Mouse (Mus musculus): ENCODE data around the gene Cc2d2b. TPM values are rescaled to one million over a fixed set of nuclear protein-coding genes. Genes with fewer than 3 reads are reported as not detected.
A peak's percentile ranks its signal among the peaks of the same experiment; 100 is the strongest.

Gene Cc2d2b
- polyA plus RNA-seq, 1 experiment = not detected

GRCm38 (mm10) chr19:40722137-40723038, 26.2 kb upstream of the Cc2d2b start:
- no peak overlapping the region for H3ac ChIP-seq (ENCODE audit: control insufficient read depth, insufficient read length)
- no peak for TF ChIP-seq TCF3 (IDR thresholded peaks at IDR 0.05; ENCODE audit: insufficient read length, low read depth)
- no peak for TF ChIP-seq REST (IDR thresholded peaks at IDR 0.05; ENCODE audit: insufficient read depth, insufficient read length)
- TF ChIP-seq POLR2AphosphoS2 (IDR thresholded peaks at IDR 0.05; ENCODE audit: insufficient read length, low read depth) = no peak
- no peak for TF ChIP-seq SRF (IDR thresholded peaks at IDR 0.05; ENCODE audit: control insufficient read depth, insufficient read length, low read depth)
- no peak for TF ChIP-seq USF1 (IDR thresholded peaks at IDR 0.05; ENCODE audit: low read depth)
- TF ChIP-seq POLR2A (IDR thresholded peaks at IDR 0.05; ENCODE audit: insufficient read length, low read depth) = no peak
- TF ChIP-seq CEBPB (IDR thresholded peaks at IDR 0.05; ENCODE audit: insufficient read depth, poor library complexity, severe bottlenecking) = no peak
- no peak for TF ChIP-seq E2F4 (IDR thresholded peaks at IDR 0.05; ENCODE audit: insufficient read depth)
- no peak overlapping the region for H3K4me2 ChIP-seq (ENCODE audit: low read depth)
- no peaks in the 10 kb centered on the region for H3K79me2 ChIP-seq (ENCODE audit: control insufficient read depth, insufficient read depth)
- H3K36me3 ChIP-seq (ENCODE audit: control insufficient read depth, insufficient read depth) = no peaks in the 10 kb centered on the region
- H3K4me3 ChIP-seq = no peak overlapping the region
- H3K27me3 ChIP-seq (ENCODE audit: control insufficient read depth, insufficient read depth, insufficient read length) = peaks cover 30% of the 10 kb centered on the region

- H3K4me3 ChIP-seq = no peak overlapping the region
- H3K36me3 ChIP-seq (ENCODE audit: control insufficient read depth, insufficient read depth) = no peaks in the 10 kb centered on the region
- H3K79me2 ChIP-seq (ENCODE audit: control insufficient read depth, insufficient read depth) = no peaks in the 10 kb centered on the region
- H3K4me2 ChIP-seq (ENCODE audit: low read depth) = no peak overlapping the region
- TF ChIP-seq USF1 (IDR thresholded peaks at IDR 0.05; ENCODE audit: low read depth) (no peak), MYOD1 (IDR thresholded peaks at IDR 0.05; ENCODE audit: control insufficient read depth in 1 of 3, insufficient read length in 2 of 3, low read depth in 2 of 3) (peak in 1 of 3 experiments; percentile 10)
- H3K27me3 ChIP-seq (ENCODE audit: control insufficient read depth, insufficient read depth, insufficient read length) = peaks cover 35% of the 10 kb centered on the region
- no peak overlapping the region for H3ac ChIP-seq (ENCODE audit: control insufficient read depth, insufficient read length)
These were observed 25.0 kb upstream of the Cc2d2b start for GRCm38 (mm10) chr19:40723516-40723915.

- Histone ChIP-seq H3K4me3 (no peak overlapping the region), H3K27me3 (ENCODE audit: control insufficient read depth, insufficient read depth, insufficient read length) (peaks cover 48% of the 10 kb centered on the region), H3K79me2 (ENCODE audit: control insufficient read depth, insufficient read depth) (no peaks in the 10 kb centered on the region), H3K4me2 (ENCODE audit: low read depth) (no peak overlapping the region), H3K36me3 (ENCODE audit: control insufficient read depth, insufficient read depth) (no peaks in the 10 kb centered on the region), H3ac (ENCODE audit: control insufficient read depth, insufficient read length) (no peak overlapping the region)
- TF ChIP-seq CEBPB (IDR thresholded peaks at IDR 0.05; ENCODE audit: insufficient read depth, poor library complexity, severe bottlenecking) (no peak), USF1 (IDR thresholded peaks at IDR 0.05; ENCODE audit: low read depth) (no peak), POLR2AphosphoS2 (IDR thresholded peaks at IDR 0.05; ENCODE audit: insufficient read length, low read depth) (no peak), TCF3 (IDR thresholded peaks at IDR 0.05; ENCODE audit: insufficient read length, low read depth) (no peak), MAX (IDR thresholded peaks at IDR 0.05; ENCODE audit: low read depth) (no peak), E2F4 (IDR thresholded peaks at IDR 0.05; ENCODE audit: insufficient read depth) (no peak)
These were observed 22.4 kb upstream of the Cc2d2b start for GRCm38 (mm10) chr19:40726148-40726547.

GRCm38 (mm10) chr19:40726614-40727013, 21.9 kb upstream of the Cc2d2b start:
- no peaks in the 10 kb centered on the region for H3K36me3 ChIP-seq (ENCODE audit: control insufficient read depth, insufficient read depth)
- no peak overlapping the region for H3K4me3 ChIP-seq
- TF ChIP-seq MYOD1 (IDR thresholded peaks at IDR 0.05; ENCODE audit: control insufficient read depth in 1 of 3, insufficient read length in 2 of 3, low read depth in 2 of 3) (no peak), CEBPB (IDR thresholded peaks at IDR 0.05; ENCODE audit: insufficient read depth, poor library complexity, severe bottlenecking) (no peak), TCF12 (IDR thresholded peaks at IDR 0.05; ENCODE audit: insufficient read depth, poor library complexity, severe bottlenecking) (no peak), E2F4 (IDR thresholded peaks at IDR 0.05; ENCODE audit: insufficient read depth) (no peak), SRF (IDR thresholded peaks at IDR 0.05; ENCODE audit: control insufficient read depth, insufficient read length, low read depth) (no peak), USF1 (IDR thresholded peaks at IDR 0.05; ENCODE audit: low read depth) (no peak), MAX (IDR thresholded peaks at IDR 0.05; ENCODE audit: low read depth) (no peak), MYOG (IDR thresholded peaks at IDR 0.05; ENCODE audit: control insufficient read depth in 1 of 3, insufficient read depth in 1 of 3, insufficient read length in 2 of 3, low read depth in 2 of 3) (no peak), TCF3 (IDR thresholded peaks at IDR 0.05; ENCODE audit: insufficient read length, low read depth) (no peak), POLR2A (IDR thresholded peaks at IDR 0.05; ENCODE audit: insufficient read length, low read depth) (no peak), REST (IDR thresholded peaks at IDR 0.05; ENCODE audit: insufficient read depth, insufficient read length) (no peak), POLR2AphosphoS2 (IDR thresholded peaks at IDR 0.05; ENCODE audit: insufficient read length, low read depth) (no peak)
- H3K4me2 ChIP-seq (ENCODE audit: low read depth) = no peak overlapping the region
- no peaks in the 10 kb centered on the region for H3K79me2 ChIP-seq (ENCODE audit: control insufficient read depth, insufficient read depth)
- H3ac ChIP-seq (ENCODE audit: control insufficient read depth, insufficient read length) = no peak overlapping the region
- H3K27me3 ChIP-seq (ENCODE audit: control insufficient read depth, insufficient read depth, insufficient read length) = peaks cover 48% of the 10 kb centered on the region

GRCm38 (mm10) chr19:40728213-40728612, 20.3 kb upstream of the Cc2d2b start:
- Histone ChIP-seq H3ac (ENCODE audit: control insufficient read depth, insufficient read length) (no peak overlapping the region), H3K36me3 (ENCODE audit: control insufficient read depth, insufficient read depth) (no peaks in the 10 kb centered on the region), H3K27me3 (ENCODE audit: control insufficient read depth, insufficient read depth, insufficient read length) (peaks cover 44% of the 10 kb centered on the region), H3K4me3 (no peak overlapping the region), H3K79me2 (ENCODE audit: control insufficient read depth, insufficient read depth) (no peaks in the 10 kb centered on the region), H3K4me2 (ENCODE audit: low read depth) (no peak overlapping the region)
- TF ChIP-seq SRF (IDR thresholded peaks at IDR 0.05; ENCODE audit: control insufficient read depth, insufficient read length, low read depth) = no peak
